Mouse (Mus musculus) large intestine, adult 2 months (tissue): ENCODE results near the gene Zfp53. TPM values are rescaled to one million over a fixed set of nuclear protein-coding genes. Genes with fewer than 3 reads are reported as not detected.
"Not testable (repeated sequence)": the region's sequence is repeated elsewhere in the genome, so short reads cannot be mapped to it uniquely, and the experiment has no call there.

Experiments used
- DNase-seq: peaks from one replicate; pipeline ENCODE4 v3.0.0-alpha.2; 2012; ENCODE audit warnings: low read depth, low spot score
- WGBS: fragments of 180-500 bp; shearing (Covaris S2); methylation state at CpG from one replicate; pipeline ENCODE4 v1.1.7; 2018; 5-methylcytosine and 5-hydroxymethylcytosine counted together
- polyA plus RNA-seq: library from polyadenylated mRNA; depleted of rRNA; stranded (reverse); fragments of >200 nt; gene quantifications from 2 replicates; pipeline ENCODE4 v1.2.3, GENCODE M21; 2012; rRNA removed

The Zfp53 gene
- 1.9 and 3.8 TPM in 2 replicates for polyA plus RNA-seq

- WGBS: under 1% methylated on average over 34 of the region's 34 CpGs
- peak; percentile 76 for DNase-seq
Observed at GRCm38 (mm10) chr17:21488760-21489499, at the start of gene Zfp53. Gene Zfp53 (plus strand): TSS chr17:21488998.

GRCm38 (mm10) chr17:21449669-21450068 is 39.1 kb upstream of the Zfp53 start:
- peak; percentile 55 for DNase-seq
- under 1% methylated on average over 3 of the region's 3 CpGs for WGBS

- WGBS: under 1% methylated on average over 26 of the region's 26 CpGs
- peak; percentile 94 for DNase-seq
Observed at GRCm38 (mm10) chr17:21450138-21450704, 38.6 kb upstream of the Zfp53 start, which contains the start of gene Zfp51. Gene Zfp51 (plus strand): TSS chr17:21450374.

- no peak for DNase-seq
- WGBS: 94% methylated on average over 5 of the region's 5 CpGs
Observed at GRCm38 (mm10) chr17:21463550-21463949, 25.2 kb upstream of the Zfp53 start.

- WGBS: 49% methylated on average over 3 of the region's 3 CpGs
- no peak for DNase-seq
Observed at GRCm38 (mm10) chr17:21472032-21472652, 16.7 kb upstream of the Zfp53 start.

GRCm38 (mm10) chr17:21472653-21473307 is 16.0 kb upstream of the Zfp53 start:
- no peak for DNase-seq
- WGBS: 67% methylated on average over 2 of the region's 2 CpGs

GRCm38 (mm10) chr17:21473362-21474190 is 15.2 kb upstream of the Zfp53 start:
- DNase-seq: no peak
- WGBS: 33% methylated on average over 14 of the region's 14 CpGs

GRCm38 (mm10) chr17:21474729-21475128 is 14.1 kb upstream of the Zfp53 start:
- WGBS: 2% methylated on average over 10 of the region's 10 CpGs
- not testable (repeated sequence) for DNase-seq

- WGBS: 77% methylated on average over 1 of the region's 1 CpGs
Observed at GRCm38 (mm10) chr17:21475290-21475689, 13.5 kb upstream of the Zfp53 start.

GRCm38 (mm10) chr17:21476351-21476750 is 12.4 kb upstream of the Zfp53 start:
- WGBS: 39% methylated on average over 5 of the region's 9 CpGs

More at GRCm38 (mm10) chr17:21475290-21475689, 13.5 kb upstream of the Zfp53 start:
- not testable (repeated sequence) for DNase-seq

GRCm38 (mm10) chr17:21478103-21478777 is 10.6 kb upstream of the Zfp53 start:
- WGBS: 65% methylated on average over 10 of the region's 10 CpGs
- DNase-seq: not testable (repeated sequence)

More at GRCm38 (mm10) chr17:21476351-21476750, 12.4 kb upstream of the Zfp53 start:
- DNase-seq: not testable (repeated sequence)

- 3% methylated on average over 8 of the region's 8 CpGs for WGBS
- DNase-seq: peak; percentile 21
Observed at GRCm38 (mm10) chr17:21489500-21490001, 753 bp downstream of the Zfp53 start.

- 68% methylated on average over 1 of the region's 1 CpGs for WGBS
- no peak for DNase-seq
Observed at GRCm38 (mm10) chr17:21501365-21501764, 12.6 kb downstream of the Zfp53 start.

GRCm38 (mm10) chr17:21504524-21504923 is 15.7 kb downstream of the Zfp53 start:
- DNase-seq: no peak
- WGBS: 95% methylated on average over 1 of the region's 1 CpGs

- 98% methylated on average over 3 of the region's 3 CpGs for WGBS
Observed at GRCm38 (mm10) chr17:21506258-21506657, 17.5 kb downstream of the Zfp53 start.

GRCm38 (mm10) chr17:21509756-21510155 is 21.0 kb downstream of the Zfp53 start:
- DNase-seq: no peak

More at GRCm38 (mm10) chr17:21506258-21506657, 17.5 kb downstream of the Zfp53 start:
- DNase-seq: no peak

- no peak for DNase-seq
- whole genome bisulfite sequencing: 2% methylated on average over 8 of the region's 8 CpGs
Observed at GRCm38 (mm10) chr17:21515403-21516105, 26.8 kb downstream of the Zfp53 start.
